Mouse (Mus musculus) kidney, postnatal 0 days (tissue): ENCODE data around the gene Tmem200c. TPM values are rescaled to one million over a fixed set of nuclear protein-coding genes. Genes with fewer than 3 reads are reported as not detected.

Source experiments
- ATAC-seq: fragments of 200-750 bp; cut with Nextera tagmentation; replicated peaks from 2 replicates; pipeline ENCODE4 v1.8.0; 2017; ENCODE audit warnings: low read depth, moderate number of reproducible peaks, moderate TSS enrichment, moderate library complexity; ENCODE audit not compliant: low FRiP score
- DNase-seq: peaks from one replicate; pipeline ENCODE4 v3.0.0-alpha.2; 2016; ENCODE audit warnings: low spot score
- H3K27ac ChIP-seq: fragments of 300-500 bp; sonication (generic); 2 replicates; pipeline ENCODE4 v1.5.1; 2014; ENCODE audit warnings: mild to moderate bottlenecking
- H3K27me3 ChIP-seq: fragments of 300-500 bp; sonication (generic); 2 replicates; pipeline ENCODE4 v1.6.1; 2014; ENCODE audit warnings: low read length, mixed read lengths; ENCODE audit not compliant: insufficient read depth
- H3K36me3 ChIP-seq: fragments of 300-500 bp; sonication (generic); 2 replicates; pipeline ENCODE4 v1.6.1; 2014; ENCODE audit warnings: low read length, mixed read lengths; ENCODE audit not compliant: insufficient read depth
- H3K4me1 ChIP-seq: fragments of 300-500 bp; sonication (generic); replicated peaks from 2 replicates; pipeline ENCODE4 v1.6.1; 2014; ENCODE audit warnings: antibody characterized with exemption, low read length, mixed read lengths; ENCODE audit not compliant: insufficient read depth
- H3K4me2 ChIP-seq: fragments of 300-500 bp; sonication (generic); 2 replicates; pipeline ENCODE4 v1.6.1; 2014; ENCODE audit warnings: mild to moderate bottlenecking, low read length, moderate library complexity, mixed read lengths
- H3K4me3 ChIP-seq: fragments of 300-500 bp; sonication (generic); replicated peaks from 2 replicates; pipeline ENCODE4 v1.5.1; 2014; ENCODE audit warnings: low read depth, low read length
- H3K9ac ChIP-seq: fragments of 300-500 bp; sonication (generic); 2 replicates; pipeline ENCODE4 v1.6.1; 2014; ENCODE audit warnings: low read depth, low read length
- H3K9me3 ChIP-seq: fragments of 300-500 bp; sonication (generic); replicated peaks from 2 replicates; pipeline ENCODE4 v1.6.1; 2016; ENCODE audit warnings: low read length, inconsistent platforms, mixed read lengths
- CTCF ChIP-seq: IDR thresholded peaks from 2 replicates; pipeline ENCODE4 v1.5.1; 2016; ENCODE audit warnings: antibody characterized with exemption, low read depth, mild to moderate bottlenecking, moderate library complexity
- WGBS: fragments of 180-500 bp; shearing (Covaris S2); extraction: QIAGEN DNeasy Blood & Tissue Kit; methylation state at CpG from one replicate; pipeline ENCODE4 v1.1.7; 2014; 5-methylcytosine and 5-hydroxymethylcytosine counted together
- polyA plus RNA-seq: library from polyadenylated mRNA; unstranded; fragments of >200 nt; fragmentation: Nextera tagmentation; extraction: Ambion mirVana; gene quantifications from 2 replicates; pipeline ENCODE4 v1.2.1, GENCODE M21; 2015

Tmem200c gene
- polyA plus RNA-seq, 1 experiment from 2014 or later, result 0.74 TPM

- H3K36me3 ChIP-seq, result no peaks in the 10 kb centered on the region
- DNase-seq, result no peak
- TF ChIP-seq CTCF, result no peak
- 79% methylated on average over 3 of the region's 3 CpGs for WGBS
- H3K4me3 ChIP-seq, result no peak overlapping the region
- no peaks in the 10 kb centered on the region for H3K9me3 ChIP-seq
- H3K27ac ChIP-seq, result no peak overlapping the region
- H3K4me2 ChIP-seq, result no peak overlapping the region
- no peak for ATAC-seq
- no peaks in the 10 kb centered on the region for H3K4me1 ChIP-seq
- no peaks in the 10 kb centered on the region for H3K27me3 ChIP-seq
- H3K9ac ChIP-seq, result no peak overlapping the region
Observed at GRCm38 (mm10) chr17:68864175-68864574, 37.8 kb downstream of the Tmem200c start.

- ATAC-seq (no peak), DNase-seq (peak; percentile 42)
- no peaks in the 10 kb centered on the region for H3K36me3 ChIP-seq
- H3K9me3 ChIP-seq, result no peaks in the 10 kb centered on the region
- H3K4me2 ChIP-seq, result no peak overlapping the region
- no peak overlapping the region for H3K9ac ChIP-seq
- no peaks in the 10 kb centered on the region for H3K27me3 ChIP-seq
- no peaks in the 10 kb centered on the region for H3K4me1 ChIP-seq
- peak; percentile 69 for TF ChIP-seq CTCF
- no peak overlapping the region for H3K27ac ChIP-seq
- no peak overlapping the region for H3K4me3 ChIP-seq
Observed at GRCm38 (mm10) chr17:68868439-68868838, 42.0 kb downstream of the Tmem200c start.

DNA sequence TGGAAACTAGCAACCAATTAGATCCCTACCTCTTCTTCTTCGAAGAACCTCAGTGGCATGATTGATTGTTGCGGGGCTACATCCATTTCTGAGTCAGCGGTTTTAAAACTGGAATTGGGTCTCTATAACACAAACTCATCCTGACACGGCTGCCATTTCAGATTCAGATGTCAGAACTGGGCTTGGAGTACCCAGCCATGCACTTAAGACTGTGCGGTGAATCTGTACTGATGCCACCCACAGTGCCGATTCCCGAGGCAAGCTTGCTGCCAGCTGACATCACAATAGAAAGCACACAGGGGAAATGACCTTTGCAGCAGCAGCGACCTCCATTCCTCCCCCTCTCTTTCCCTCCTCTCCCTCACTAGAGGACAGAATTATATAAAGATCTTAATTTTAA is 47.6 kb downstream of the Tmem200c start:
- no peak overlapping the region for H3K4me2 ChIP-seq
- no peaks in the 10 kb centered on the region for H3K27me3 ChIP-seq
- DNase-seq, result no peak
- no peaks in the 10 kb centered on the region for H3K36me3 ChIP-seq
- ATAC-seq, result no peak
- H3K9ac ChIP-seq, result no peak overlapping the region
- no peaks in the 10 kb centered on the region for H3K4me1 ChIP-seq
- no peak overlapping the region for H3K4me3 ChIP-seq
- WGBS, result 62% methylated on average over 8 of the region's 8 CpGs
- H3K27ac ChIP-seq, result no peak overlapping the region
- TF ChIP-seq CTCF, result no peak
- no peaks in the 10 kb centered on the region for H3K9me3 ChIP-seq

- Histone ChIP-seq H3K36me3 (no peaks in the 10 kb centered on the region), H3K4me3 (no peak overlapping the region), H3K4me1 (no peaks in the 10 kb centered on the region), H3K27me3 (no peaks in the 10 kb centered on the region), H3K9ac (no peak overlapping the region), H3K9me3 (no peaks in the 10 kb centered on the region), H3K27ac (no peak overlapping the region), H3K4me2 (no peak overlapping the region)
- WGBS, result 74% methylated on average over 5 of the region's 5 CpGs
- peak; percentile 27 for DNase-seq
- ATAC-seq, result no peak
- peak; percentile 58 for TF ChIP-seq CTCF
Observed at GRCm38 (mm10) chr17:68875251-68875650, 48.8 kb downstream of the Tmem200c start.

DNA sequence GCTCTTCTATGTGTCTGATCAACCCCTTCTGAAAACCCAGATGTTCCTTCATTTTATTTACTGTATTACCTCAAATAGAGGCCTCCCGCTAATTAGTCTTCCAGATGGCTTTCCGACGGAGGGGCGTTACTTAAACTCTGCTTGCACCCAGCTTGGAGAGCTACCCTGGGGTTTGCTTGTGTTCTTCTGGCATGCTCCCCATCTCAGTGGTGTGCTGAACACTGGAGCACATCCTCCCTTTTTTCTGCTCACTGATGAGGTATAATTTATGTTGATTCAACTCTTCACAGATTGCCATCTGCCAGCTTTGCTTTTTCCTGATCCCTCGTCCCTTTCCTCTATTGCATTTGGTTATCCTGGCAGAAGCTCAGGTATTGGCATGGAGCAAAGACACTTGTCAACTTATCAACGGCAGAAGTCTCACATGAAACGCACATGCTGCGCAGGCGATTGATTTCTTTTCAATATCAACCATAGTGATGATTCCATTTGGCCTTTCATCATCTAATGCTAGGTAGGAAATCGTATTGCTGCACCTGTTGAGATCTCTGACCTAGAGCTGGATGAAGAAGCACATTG is 49.6 kb downstream of the Tmem200c start:
- no peak for ATAC-seq
- no peak overlapping the region for H3K4me2 ChIP-seq
- no peaks in the 10 kb centered on the region for H3K36me3 ChIP-seq
- DNase-seq, result no peak
- no peak overlapping the region for H3K9ac ChIP-seq
- WGBS, result 78% methylated on average over 10 of the region's 10 CpGs
- TF ChIP-seq CTCF, result no peak
- no peaks in the 10 kb centered on the region for H3K4me1 ChIP-seq
- H3K27ac ChIP-seq, result no peak overlapping the region
- H3K4me3 ChIP-seq, result no peak overlapping the region
- H3K9me3 ChIP-seq, result no peaks in the 10 kb centered on the region
- no peaks in the 10 kb centered on the region for H3K27me3 ChIP-seq

GRCm38 (mm10) chr17:68881725-68882524 is 55.5 kb downstream of the Tmem200c start:
- WGBS, result 15% methylated on average over 21 of the region's 21 CpGs
- H3K4me2 ChIP-seq, result peak overlapping the region; percentile 50
- no peaks in the 10 kb centered on the region for H3K4me1 ChIP-seq
- TF ChIP-seq CTCF, result peak; percentile 72
- ATAC-seq (no peak), DNase-seq (peak; percentile 54)
- H3K27me3 ChIP-seq, result no peaks in the 10 kb centered on the region
- no peak overlapping the region for H3K9ac ChIP-seq
- H3K9me3 ChIP-seq, result no peaks in the 10 kb centered on the region
- H3K36me3 ChIP-seq, result no peaks in the 10 kb centered on the region
- no peak overlapping the region; the same call in 1 of the 2 replicates for H3K4me3 ChIP-seq
- H3K27ac ChIP-seq, result no peak overlapping the region
